Mouse (Mus musculus) lung, postnatal 4 days (tissue): ENCODE measurements around the gene Egfr.

Experiments used
- DNase-seq, 2 experiments: peaks; one replicate each; pipeline ENCODE4 v3.0.0; 2021

Gene Egfr

DNA sequence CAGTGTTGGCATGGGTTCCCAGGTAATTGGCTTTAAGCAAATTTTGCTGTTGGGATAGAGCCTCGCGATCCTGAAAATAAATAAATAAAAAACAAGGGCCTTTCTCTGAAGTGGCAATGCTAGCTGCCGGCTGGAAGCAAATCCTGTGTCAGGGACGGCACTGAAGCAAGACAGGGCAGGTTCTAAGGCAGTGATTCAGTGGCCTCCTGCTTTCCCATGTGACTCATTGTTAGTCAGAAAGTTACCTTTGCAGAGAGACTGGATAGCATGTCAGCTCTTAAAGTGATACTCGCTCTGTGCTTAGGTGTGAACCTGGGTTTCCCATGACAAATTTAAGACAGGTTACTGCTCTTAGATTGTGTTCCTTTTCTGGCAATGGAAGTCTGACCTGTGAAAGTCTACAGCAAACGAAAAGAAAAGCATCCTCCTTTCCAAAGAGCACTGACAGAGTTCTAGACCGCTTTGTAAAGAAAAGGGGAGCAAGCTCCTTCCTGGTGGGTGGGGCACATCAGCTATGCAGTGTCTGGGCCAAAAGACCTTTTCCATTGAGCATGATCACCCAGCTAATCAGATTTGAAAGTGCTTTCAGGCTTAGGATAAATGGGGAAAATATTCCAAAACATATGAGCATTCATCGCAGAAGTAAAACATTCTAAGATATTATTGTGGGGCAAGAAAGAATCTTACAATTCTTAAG is 78.7 kb downstream of the Egfr start:
- no peak for DNase-seq

DNA sequence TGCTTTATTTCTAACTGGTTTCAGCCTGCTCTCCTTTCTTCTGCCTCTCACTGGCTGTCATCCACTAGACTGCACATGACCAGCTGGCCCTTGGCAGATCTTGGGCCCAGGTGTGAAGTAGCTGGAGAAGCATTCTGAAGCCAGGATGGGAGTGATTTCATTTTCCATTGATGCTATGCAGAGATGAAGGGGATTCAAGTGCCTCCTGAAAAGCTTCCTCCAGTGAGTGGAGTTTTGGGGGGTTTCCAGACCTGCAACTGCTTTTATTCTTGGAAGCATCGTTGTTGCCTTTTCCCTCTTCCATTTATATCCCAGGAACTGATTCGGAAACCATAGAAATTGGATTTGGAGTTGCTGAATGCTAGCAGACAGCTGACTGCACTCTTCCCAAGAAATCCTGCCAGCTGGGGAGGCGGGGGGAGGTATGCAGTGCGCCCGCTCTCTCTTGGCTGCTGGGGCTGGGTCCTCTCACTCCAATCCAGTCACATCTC is 80.0 kb downstream of the Egfr start:
- DNase-seq: peak in 1 of 2 experiments; percentile 37

DNA sequence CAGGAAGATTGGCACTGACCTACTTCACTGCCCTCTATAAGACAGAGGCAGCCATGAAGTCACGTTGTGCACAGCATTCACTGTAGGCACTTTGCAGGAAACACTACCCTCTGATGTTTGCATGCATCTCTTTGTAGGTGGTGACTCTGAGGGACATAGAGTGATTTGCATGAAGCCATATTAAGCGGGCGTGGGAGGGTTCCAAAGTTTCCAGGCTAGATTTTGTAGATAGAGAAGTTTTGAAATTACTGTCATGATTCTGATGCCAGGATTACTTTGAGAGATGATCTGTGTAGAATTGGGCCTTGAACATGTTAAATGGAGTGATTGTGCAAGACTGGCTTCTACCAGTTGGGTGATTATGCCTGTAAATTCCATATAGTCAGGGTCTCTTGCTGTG is 86.8 kb downstream of the Egfr start:
- DNase-seq: no peak

DNA sequence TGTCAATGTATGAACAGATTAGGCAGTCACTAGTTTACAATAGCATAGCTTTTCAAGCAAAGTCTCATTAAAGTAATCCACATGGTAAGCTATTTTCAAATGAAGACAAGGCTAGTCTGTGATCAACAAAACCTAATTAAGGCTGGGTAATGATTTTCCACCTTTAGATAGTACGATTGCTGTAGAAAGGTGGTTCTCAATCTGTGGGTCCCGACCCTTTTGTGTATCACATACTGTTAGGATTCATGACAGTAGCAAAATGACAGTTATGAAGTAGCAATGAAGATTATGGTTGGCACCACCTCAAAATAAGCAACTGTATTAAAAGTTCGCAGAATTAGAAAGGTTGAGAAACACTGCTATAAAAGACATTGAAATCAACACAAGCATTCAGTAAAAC is 90.9 kb downstream of the Egfr start:
- no peak for DNase-seq

DNA sequence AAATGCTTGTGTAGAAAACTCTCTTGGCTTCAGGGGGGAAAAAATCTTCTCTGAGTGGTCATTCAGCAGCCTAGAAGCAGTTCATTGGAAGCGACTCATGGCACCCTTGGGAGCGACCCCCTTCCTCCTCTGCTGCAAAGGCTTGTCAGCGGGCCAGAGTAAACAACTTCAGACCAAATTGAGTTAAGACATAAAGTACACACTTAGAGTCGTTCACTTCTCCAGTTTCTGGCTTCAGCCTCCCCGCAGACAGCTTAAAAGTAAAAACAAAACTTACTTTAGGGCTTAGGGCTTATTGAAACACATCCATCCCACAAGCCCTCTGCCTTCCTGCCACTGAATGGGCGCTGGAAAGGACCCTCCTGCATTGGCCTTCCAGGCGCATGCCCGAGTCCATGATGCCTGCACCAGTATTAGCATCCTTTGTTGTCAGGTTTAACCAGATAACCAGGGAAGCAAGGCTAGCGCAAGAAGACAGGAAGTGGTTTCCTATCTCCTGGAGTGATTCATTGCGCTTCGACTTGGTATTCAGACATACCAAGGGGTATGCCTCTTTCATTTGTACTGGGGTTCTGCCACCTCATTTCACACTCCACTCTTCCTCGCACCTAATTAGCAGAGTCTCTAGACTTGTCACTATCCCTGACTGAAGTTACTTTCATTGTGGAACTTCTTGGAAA is 92.0 kb downstream of the Egfr start:
- DNase-seq: peak; percentile 53 to 68

DNA sequence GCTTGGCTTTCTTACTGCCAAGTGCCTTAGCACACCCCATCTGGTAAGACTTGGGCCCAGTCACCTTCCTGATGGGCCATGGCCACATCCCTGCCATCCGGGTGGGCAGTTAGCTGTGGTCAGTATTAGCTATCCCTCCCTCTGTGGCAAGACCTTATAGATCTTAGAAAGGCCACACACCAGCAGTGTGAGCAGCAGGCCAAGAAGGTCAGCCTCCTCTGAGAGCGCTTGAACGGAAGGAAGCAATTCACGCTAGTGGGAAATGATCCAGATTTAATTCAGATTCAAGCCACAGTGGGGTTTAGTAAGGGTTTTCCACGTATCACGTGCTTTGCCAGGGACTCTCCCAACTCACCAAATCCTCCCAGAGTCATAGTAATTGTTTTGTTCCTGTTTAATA is 96.9 kb downstream of the Egfr start:
- DNase-seq: peak in 1 of 2 experiments; percentile 24

DNA sequence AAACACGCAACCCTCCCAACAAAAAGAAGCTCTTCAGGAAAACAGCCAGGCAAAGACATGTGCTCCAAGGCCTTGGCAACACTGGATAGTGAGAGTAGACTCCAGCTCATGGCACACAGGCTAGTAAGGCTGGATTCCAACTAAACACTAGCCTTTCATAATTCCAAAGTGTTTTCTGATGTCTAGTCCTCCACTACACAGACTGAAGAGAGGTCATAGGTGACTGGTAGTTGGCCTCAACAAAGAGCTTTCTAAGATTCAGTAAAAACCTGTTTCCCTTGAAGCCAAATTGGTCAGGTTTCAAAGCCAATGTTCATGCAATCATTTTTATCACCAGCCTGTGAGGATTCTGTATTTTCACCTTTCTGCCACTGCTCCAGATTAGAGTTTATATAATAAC is 99.4 kb downstream of the Egfr start:
- DNase-seq: no peak

DNA sequence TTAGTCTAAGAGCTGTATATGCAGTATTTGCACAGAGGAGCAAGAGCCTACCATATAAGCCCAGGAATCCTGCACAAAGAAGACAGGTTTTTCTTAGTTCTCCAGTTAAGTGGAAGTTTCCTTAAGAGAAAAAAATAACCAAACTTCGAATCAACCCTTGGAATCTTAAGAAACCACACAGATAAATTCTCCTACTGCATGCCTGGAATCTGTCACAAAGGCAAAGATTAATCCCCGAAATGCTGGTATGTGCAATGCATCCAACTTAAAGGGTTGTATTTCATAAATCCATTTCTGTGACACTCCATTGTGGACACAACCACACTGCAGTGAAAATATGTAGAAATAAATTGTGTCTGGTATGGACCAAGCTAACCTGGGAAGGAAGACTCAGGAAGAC is 102.1 kb downstream of the Egfr start:
- no peak for DNase-seq

DNA sequence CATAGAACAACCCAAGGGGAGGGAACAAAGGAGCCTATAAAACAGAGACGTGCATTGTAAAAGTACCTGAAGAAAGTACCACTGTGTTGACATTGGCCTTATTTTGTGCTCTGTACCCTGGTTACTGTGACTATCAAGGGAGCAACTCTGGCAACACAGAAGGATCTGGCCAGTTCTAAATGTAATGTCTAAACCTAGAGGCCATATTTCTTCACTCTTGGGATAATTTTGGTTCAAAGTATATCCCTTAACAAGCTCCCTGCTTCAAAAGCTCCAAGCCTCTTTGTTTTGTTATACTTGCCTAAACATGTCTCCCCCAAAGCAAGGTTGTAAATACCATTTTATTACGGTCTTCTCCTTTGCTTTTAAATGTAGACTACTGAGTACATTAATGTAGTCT is 105.3 kb downstream of the Egfr start:
- DNase-seq: no peak

DNA sequence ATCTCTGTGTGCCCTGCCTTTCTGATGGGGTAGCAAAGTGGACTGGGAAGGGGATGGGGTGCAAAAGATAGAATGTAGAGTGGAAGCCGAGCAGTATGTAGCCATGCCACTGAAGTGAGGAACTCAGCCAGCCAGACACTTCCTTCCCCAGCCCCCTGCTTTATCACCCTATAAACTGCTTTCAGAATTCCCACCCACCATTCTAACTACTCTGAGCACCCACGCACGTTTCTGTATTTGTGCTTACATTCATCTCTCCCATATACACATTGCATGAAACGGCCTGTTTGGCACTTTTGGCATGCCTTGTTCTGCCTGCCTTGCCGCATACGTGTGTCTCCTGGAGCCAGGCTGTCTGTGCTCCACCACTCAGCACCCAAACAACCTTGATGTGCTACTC is 109.0 kb downstream of the Egfr start:
- DNase-seq: no peak

DNA sequence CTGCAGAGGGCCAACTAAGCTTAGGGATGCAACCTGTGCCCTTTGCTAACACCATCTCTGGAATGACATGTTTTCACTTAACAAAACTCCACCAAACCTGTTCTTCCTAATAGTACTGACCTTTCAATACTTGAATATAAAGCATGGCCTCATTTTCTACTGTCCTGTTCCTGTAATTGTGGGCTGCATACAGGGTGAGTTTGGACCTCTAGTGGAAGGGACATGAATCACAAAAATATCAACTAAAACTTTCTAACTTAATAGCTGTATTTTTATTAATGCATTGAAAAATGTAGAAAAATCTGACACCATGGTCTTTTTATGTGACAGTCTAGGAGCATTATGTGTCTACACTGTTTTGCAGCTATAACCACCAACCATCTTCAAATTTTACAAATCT is 111.5 kb downstream of the Egfr start:
- DNase-seq: no peak

DNA sequence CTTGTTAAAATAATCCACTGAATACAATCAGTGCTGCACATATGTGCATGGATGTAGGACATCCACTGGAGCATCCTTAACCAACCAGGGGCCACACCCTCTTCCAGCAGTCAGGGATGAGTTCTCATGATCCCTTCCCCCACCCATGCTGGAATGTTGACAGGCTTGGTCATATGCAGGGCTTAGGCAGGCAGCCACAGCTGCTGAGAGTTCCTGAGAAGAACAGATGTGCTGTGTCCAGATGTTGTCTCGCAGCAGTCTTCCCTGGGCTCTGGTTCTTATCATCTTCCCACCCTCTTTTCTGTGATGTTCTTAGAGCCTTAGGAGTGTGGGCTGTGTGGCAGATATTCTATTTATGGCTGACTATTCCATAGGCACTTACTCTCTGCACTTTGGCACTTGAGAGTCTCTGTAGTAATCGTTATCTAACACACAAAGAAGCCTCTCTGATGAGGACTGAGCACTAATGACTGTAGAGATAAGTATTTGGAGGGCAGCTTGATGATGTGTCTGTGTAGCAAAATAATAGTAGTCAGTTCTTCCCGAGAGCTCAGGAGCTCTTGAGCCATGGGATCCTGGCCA is 113.1 kb downstream of the Egfr start:
- no peak for DNase-seq

DNA sequence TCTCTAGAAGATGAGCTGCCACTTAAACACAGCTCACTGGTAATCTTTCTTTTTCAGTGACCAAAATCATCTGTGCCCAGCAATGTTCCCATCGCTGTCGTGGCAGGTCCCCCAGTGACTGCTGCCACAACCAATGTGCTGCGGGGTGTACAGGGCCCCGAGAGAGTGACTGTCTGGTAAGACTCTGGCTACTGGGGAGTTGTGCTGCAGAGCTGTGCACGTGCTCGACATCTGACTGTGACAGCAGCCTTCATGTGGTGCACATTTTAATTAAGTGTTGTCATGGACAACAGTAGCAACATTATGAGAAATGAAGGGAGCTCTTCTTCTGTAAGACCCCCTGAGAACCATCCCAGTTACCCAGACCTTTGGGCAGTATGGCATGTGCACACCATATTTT is 116.0 kb downstream of the Egfr start:
- DNase-seq: no peak

DNA sequence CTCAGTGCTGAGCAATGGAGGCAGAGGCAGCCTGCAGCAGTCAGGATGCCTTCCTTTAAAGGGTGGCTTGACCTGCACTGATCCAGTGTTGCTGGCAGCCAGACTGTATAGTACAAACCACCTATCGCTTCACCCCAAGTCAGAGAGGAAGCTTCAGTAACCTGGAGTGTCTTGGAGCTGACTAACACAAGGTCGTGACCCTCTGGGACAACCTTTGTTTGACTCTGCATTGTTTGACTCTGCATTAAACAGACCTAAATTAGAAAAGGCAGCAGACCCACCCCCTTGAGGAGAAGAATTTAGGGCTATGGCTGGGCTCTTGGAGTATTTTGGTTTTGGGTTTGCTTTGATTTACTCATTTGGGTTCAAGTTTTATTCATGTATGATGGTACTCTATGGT is 117.5 kb downstream of the Egfr start:
- DNase-seq: no peak

DNA sequence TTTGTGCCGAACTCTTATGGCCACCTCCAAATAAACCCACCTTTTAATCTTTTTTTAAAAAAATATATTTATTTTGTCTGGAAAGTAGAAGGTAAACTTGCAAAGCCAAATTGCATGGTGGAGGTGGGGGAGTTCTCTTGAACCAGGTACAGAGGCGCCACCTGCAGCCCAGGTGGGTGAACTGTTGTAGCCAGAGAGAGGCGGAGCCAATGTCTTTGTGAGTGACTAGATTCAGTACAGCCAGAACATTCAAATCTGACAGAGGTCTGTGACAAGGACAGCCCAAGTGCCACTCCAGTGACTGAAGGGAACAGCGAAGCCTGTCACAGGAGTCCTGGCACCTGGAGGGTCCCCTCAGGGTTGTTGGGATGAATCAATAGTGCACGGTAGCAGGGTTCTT is 119.1 kb downstream of the Egfr start:
- DNase-seq: peak; percentile 62 to 69

DNA sequence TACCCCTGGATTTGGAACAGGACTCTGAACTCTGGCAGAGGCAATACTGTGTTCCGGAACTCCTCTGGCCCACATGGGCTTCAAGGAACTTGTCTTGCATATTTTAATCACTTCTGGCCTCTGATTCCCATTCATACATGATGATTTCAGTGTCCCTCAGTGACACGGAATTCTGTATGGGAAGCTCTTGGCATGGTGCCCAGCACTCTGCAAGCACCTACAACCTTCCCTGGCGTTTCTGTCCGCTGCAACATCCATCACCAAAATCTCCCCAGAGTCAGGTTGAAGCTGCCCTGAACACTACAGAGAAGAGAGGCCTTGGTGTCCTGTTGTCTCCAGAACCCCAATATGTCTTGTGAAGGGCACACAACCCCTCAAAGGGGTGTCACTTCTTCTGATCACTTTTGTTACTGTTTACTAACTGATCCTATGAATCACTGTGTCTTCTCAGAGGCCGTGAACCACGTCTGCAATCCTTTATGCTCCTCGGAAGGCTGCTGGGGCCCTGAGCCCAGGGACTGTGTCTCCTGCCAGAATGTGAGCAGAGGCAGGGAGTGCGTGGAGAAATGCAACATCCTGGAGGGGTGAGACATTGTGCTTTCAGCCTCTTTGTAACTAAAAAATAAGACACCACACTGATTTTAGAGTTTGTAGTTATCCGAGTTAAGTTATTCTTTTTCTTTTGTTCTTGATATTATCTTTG is 125.8 kb downstream of the Egfr start:
- no peak for DNase-seq

DNA sequence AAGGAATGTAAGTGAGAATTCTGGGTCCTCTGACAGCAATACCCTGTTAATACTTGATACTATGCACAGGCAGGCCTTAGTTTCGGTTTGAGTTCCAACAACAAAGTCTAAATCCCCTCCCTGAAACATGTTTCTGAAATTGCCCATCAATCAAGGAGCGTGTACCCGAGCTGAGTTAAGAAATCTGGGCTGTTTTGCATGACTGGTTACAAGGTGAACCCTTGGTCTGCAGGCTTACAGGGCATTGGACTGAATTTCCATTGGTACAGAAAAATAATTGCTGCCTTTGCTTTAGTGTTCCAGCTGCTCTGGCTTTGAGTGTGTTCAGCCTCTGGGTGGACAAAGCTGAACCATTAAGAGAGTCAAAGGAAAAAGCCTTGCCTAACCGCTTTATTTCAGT is 129.9 kb downstream of the Egfr start:
- no peak for DNase-seq

DNA sequence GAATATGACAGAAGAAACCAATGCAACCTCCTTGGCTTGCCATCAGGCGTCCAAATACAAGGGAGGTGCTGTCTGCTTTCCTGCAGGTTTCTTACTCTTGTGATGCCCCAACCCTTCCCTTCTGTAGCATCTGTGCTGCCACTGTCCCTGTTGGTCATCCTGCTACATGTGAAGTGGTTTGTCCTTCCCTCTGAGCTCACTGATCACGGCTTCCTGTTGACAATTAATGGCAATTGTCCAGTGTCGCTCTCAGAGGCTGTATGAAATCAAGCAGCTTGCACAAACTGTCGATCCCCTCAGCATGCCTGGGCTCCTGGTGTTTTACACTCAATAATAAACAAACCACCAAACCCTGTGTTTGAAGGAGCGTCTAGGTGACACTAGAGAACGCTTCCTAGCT is 134.1 kb downstream of the Egfr start:
- no peak for DNase-seq

DNA sequence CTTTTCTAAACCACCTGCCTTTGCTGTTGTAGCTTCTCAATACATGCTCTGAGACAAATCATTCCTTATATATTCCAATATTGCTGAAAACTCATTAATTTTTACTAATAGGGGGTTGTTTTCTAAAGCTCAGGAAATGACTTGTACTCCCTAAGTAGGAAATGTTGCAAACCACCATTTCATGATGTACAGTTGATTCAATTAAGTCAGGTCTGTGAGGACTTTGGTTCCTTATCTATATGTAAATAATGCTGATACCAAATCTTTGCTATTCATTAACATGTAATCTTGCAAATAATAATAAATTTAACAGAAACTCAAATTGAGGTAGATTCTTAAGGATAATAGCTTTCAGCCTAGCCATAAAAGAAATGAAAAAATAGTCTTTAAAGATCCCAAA is 136.1 kb downstream of the Egfr start:
- no peak for DNase-seq

DNA sequence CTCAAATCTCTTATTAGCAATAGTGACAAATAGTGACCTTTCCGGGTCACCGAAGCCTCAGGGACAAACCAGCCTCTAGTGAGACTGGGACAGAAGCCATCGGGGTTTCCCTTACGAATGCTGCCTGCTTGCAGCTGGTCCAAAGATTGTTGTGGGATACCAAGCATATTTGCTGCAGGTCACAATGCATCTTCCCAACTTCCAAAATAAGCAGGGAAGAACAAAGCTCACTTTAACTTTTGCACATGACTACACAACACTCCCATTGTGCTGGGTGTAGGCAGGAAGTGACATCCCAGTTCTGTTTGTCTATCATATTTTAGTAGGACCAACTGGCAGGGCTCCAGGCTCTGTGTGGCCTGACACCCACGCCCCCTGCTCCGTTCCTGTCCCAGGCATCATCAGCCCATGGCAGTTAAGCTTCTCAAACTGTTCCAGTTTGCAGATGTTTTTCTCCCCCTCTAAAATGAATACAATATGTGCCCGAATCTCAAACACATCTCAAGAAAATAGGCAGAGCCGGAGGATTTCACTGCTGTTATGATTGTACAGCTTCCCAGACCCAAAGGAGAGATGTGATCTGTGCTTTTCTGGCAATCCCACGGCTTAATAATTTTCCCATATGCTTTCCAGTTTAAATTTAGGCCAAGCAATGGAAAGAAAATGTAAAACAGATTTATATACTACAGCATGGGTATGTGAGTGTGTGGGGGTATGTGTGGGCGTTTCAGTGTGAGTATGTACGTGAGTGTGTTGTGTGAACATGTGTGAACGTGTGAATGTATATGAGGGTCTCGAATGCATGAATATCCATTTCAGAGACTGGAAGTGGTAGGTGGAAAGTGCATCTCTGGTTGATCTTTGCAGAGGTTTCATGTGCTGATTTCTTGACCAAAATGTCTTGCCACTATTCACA is 143.7 kb downstream of the Egfr start:
- peak; percentile 45 to 67 for DNase-seq

DNA sequence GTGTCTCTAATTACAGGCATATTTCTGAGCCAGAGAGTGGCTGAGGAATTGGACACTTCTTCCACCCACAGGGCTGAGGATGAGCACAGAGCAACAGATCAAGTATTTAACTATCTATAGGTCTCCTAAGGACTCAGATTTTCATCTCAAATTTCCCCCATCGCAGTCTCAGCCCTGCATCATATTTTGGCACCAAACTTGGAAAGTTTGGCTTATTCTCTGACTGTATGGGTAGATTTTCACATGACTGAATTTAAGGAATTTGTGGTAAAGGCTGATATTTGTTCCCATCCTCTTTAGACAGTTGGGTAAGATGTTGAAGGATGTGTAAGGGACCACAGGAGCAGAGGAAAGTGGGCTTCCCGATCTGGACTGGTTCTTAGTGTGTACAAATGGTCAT is 145.7 kb downstream of the Egfr start:
- no peak for DNase-seq

DNA sequence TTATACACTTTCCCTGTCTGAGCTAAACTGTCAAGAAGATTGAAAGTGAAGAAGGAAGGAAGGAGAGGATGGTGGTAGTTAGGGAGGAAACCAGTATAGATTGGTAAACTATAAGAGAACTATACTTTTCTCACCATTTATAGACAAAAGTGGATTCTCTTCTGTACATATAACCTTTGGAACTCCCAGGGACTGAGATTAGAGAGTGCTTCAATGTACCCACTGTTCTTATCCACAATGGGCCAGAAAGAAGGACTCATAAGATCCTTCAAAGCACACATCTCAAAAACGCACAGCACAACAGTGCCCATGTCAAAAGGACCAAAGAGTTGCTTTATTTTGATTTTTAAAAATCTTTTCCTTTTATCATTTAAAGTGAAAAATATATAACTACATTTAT is 148.2 kb downstream of the Egfr start:
- DNase-seq: no peak
